Mouse (Mus musculus) CH12.LX (cell line): ENCODE results near the gene Cldn14. TPM values are rescaled to one million over a fixed set of nuclear protein-coding genes. Genes with fewer than 3 reads are reported as not detected.

ENCODE experiments used
- DNase-seq: peaks from one replicate; pipeline ENCODE4 v3.0.0-alpha.2; 2013; ENCODE audit errors: extremely low read depth
- H3K27ac ChIP-seq: 2 replicates; pipeline ENCODE4 v1.5.1; 2012; ENCODE audit warnings: low read depth, mild to moderate bottlenecking, control low read depth, moderate library complexity; ENCODE audit not compliant: insufficient read depth
- H3K27me3 ChIP-seq: replicated peaks from 2 replicates; pipeline ENCODE3; 2012; ENCODE audit warnings: inconsistent platforms
- H3K36me3 ChIP-seq, 2 experiments: replicated peaks in 1 of 2; 2 replicates each; pipeline versions ENCODE3 to v1.6.1; 2012; ENCODE audit warnings: inconsistent platforms in 1 of 2, low read length in 1 of 2, mild to moderate bottlenecking in 1 of 2, mixed read lengths in 1 of 2, moderate library complexity in 1 of 2; ENCODE audit not compliant: control insufficient read depth in 1 of 2, insufficient read depth in 1 of 2
- H3K4me1 ChIP-seq, 2 experiments: 2 replicates each; pipeline ENCODE4 v1.6.1; 2012; ENCODE audit warnings: inconsistent platforms in 1 of 2, moderate library complexity in 1 of 2; ENCODE audit not compliant: insufficient read depth in 2 of 2, control insufficient read depth in 1 of 2
- H3K4me2 ChIP-seq: 2 replicates; pipeline ENCODE4 v1.6.1; 2012; ENCODE audit warnings: low read depth, mild to moderate bottlenecking, control low read depth; ENCODE audit not compliant: poor library complexity, insufficient read depth, severe bottlenecking
- H3K4me3 ChIP-seq, 3 experiments: fragments of 150-350 bp in 1 of 3; sonication (generic) in 1 of 3; replicated peaks in 1 of 3; 2 replicates each; pipeline versions ENCODE3 to v1.5.1; 2011 to 2012; ENCODE audit warnings: low read depth in 2 of 3, low read length in 2 of 3, mild to moderate bottlenecking in 2 of 3, moderate library complexity in 2 of 3, control low read depth in 1 of 3, improper control_type of control experiment in 1 of 3, inconsistent platforms in 1 of 3, mixed read lengths in 1 of 3; ENCODE audit not compliant: poor library complexity in 1 of 3
- H3K79me2 ChIP-seq: replicated peaks from 2 replicates; pipeline ENCODE4 v1.6.1; 2012; ENCODE audit warnings: mild to moderate bottlenecking, moderate library complexity; ENCODE audit not compliant: control insufficient read depth, poor library complexity, insufficient read depth, severe bottlenecking; ENCODE audit errors: extremely low read depth
- H3K9ac ChIP-seq: 2 replicates; pipeline ENCODE4 v1.6.1; 2012; ENCODE audit warnings: low read depth, mild to moderate bottlenecking, control low read depth, moderate library complexity; ENCODE audit not compliant: insufficient read depth
- H3K9me3 ChIP-seq: replicated peaks from 2 replicates; pipeline ENCODE3; 2012; ENCODE audit warnings: low read length, inconsistent platforms, mixed read lengths
- BHLHE40 ChIP-seq: IDR thresholded peaks from 2 replicates; pipeline ENCODE4 v1.6.1; 2011; ENCODE audit warnings: mild to moderate bottlenecking, low read depth, low read length, improper control_type of control experiment
- CHD1 ChIP-seq: IDR thresholded peaks from 2 replicates; pipeline ENCODE4 v1.6.1; 2012; ENCODE audit warnings: low read depth, low read length, improper control_type of control experiment, inconsistent platforms
- CTCF ChIP-seq, 2 experiments: IDR thresholded peaks in 1 of 2; conservative IDR thresholded peaks in 1 of 2; 2 replicates each; pipeline ENCODE4 v1.5.1; 2011 to 2012; ENCODE audit warnings: low read depth in 2 of 2, low read length in 2 of 2, improper control_type of control experiment in 1 of 2, inconsistent platforms in 1 of 2, mild to moderate bottlenecking in 1 of 2, moderate library complexity in 1 of 2
- E2F4 ChIP-seq: IDR thresholded peaks from 2 replicates; pipeline ENCODE4 v1.6.1; 2011; ENCODE audit warnings: low read depth, low read length, improper control_type of control experiment; ENCODE audit not compliant: insufficient replicate concordance
- ELF1 ChIP-seq: IDR thresholded peaks from 2 replicates; pipeline ENCODE4 v1.6.1; 2014; ENCODE audit warnings: low read depth, mild to moderate bottlenecking, inconsistent platforms, low read length, improper control_type of control experiment
- EP300 ChIP-seq: IDR thresholded peaks from 2 replicates; pipeline ENCODE4 v1.6.1; 2011; ENCODE audit warnings: low read length, improper control_type of control experiment
- GABPA ChIP-seq: IDR thresholded peaks from 2 replicates; pipeline ENCODE4 v1.6.1; 2012; ENCODE audit warnings: low read depth, low read length, improper control_type of control experiment, inconsistent platforms; ENCODE audit not compliant: insufficient replicate concordance
- HCFC1 ChIP-seq: IDR thresholded peaks from 2 replicates; pipeline ENCODE4 v1.6.1; 2012; ENCODE audit warnings: low read depth, mild to moderate bottlenecking, inconsistent platforms, low read length, improper control_type of control experiment
- IRF4 ChIP-seq: IDR thresholded peaks from 2 replicates; pipeline ENCODE4 v1.6.1; 2014; ENCODE audit warnings: low read depth, mild to moderate bottlenecking, inconsistent platforms, low read length, improper control_type of control experiment
- JUN ChIP-seq: IDR thresholded peaks from 2 replicates; pipeline ENCODE4 v1.6.1; 2011; ENCODE audit warnings: low read depth, mild to moderate bottlenecking, low read length, improper control_type of control experiment, moderate library complexity; ENCODE audit not compliant: insufficient read depth
- KAT2A ChIP-seq: IDR thresholded peaks from 2 replicates; pipeline ENCODE4 v1.6.1; 2012; ENCODE audit warnings: low read length, improper control_type of control experiment, inconsistent platforms; ENCODE audit not compliant: insufficient replicate concordance
- MAFK ChIP-seq: IDR thresholded peaks from 2 replicates; pipeline ENCODE4 v1.6.1; 2011; ENCODE audit warnings: low read length, improper control_type of control experiment; ENCODE audit not compliant: insufficient replicate concordance
- MAX ChIP-seq: IDR thresholded peaks from 2 replicates; pipeline ENCODE4 v1.6.1; 2011; ENCODE audit warnings: low read length, improper control_type of control experiment
- MAZ ChIP-seq: IDR thresholded peaks from 2 replicates; pipeline ENCODE4 v1.6.1; 2012; ENCODE audit warnings: low read depth, mild to moderate bottlenecking, inconsistent platforms, low read length, improper control_type of control experiment, moderate library complexity
- MEF2A ChIP-seq: IDR thresholded peaks from 2 replicates; pipeline ENCODE4 v1.6.1; 2014; ENCODE audit warnings: low read depth, mild to moderate bottlenecking, inconsistent platforms, low read length, improper control_type of control experiment, borderline replicate concordance
- MXI1 ChIP-seq: IDR thresholded peaks from 2 replicates; pipeline ENCODE4 v1.6.1; 2011; ENCODE audit warnings: mild to moderate bottlenecking, low read depth, low read length, improper control_type of control experiment
- MYC ChIP-seq: IDR thresholded peaks from 2 replicates; pipeline ENCODE4 v1.6.1; 2011; ENCODE audit warnings: low read depth, mild to moderate bottlenecking, improper control_type of control experiment, low read length
- NELFE ChIP-seq: IDR thresholded peaks from 2 replicates; pipeline ENCODE4 v1.6.1; 2011; ENCODE audit warnings: low read depth, low read length, improper control_type of control experiment
- NRF1 ChIP-seq: IDR thresholded peaks from 2 replicates; pipeline ENCODE4 v1.6.1; 2014; ENCODE audit warnings: low read depth, mild to moderate bottlenecking, inconsistent platforms, low read length, improper control_type of control experiment, moderate library complexity
- POLR2A ChIP-seq: IDR thresholded peaks from 2 replicates; pipeline ENCODE4 v1.6.1; 2011; ENCODE audit warnings: low read depth, mild to moderate bottlenecking, improper control_type of control experiment, low read length
- RAD21 ChIP-seq: IDR thresholded peaks from 2 replicates; pipeline ENCODE4 v1.6.1; 2011; ENCODE audit warnings: low read depth, mild to moderate bottlenecking, low read length, improper control_type of control experiment, moderate library complexity
- RCOR1 ChIP-seq: conservative IDR thresholded peaks from 2 replicates; pipeline ENCODE4 v1.6.1; 2012; ENCODE audit warnings: low read depth, mild to moderate bottlenecking, inconsistent platforms, low read length, improper control_type of control experiment
- SIN3A ChIP-seq: IDR thresholded peaks from 2 replicates; pipeline ENCODE4 v1.6.1; 2012; ENCODE audit warnings: low read length, improper control_type of control experiment, inconsistent platforms
- SMC3 ChIP-seq: IDR thresholded peaks from 2 replicates; pipeline ENCODE4 v1.6.1; 2011; ENCODE audit warnings: low read depth, low read length, improper control_type of control experiment
- TBP ChIP-seq: conservative IDR thresholded peaks from 2 replicates; pipeline ENCODE4 v1.6.1; 2011; ENCODE audit warnings: low read depth, low read length, improper control_type of control experiment
- TCF12 ChIP-seq: IDR thresholded peaks from 2 replicates; pipeline ENCODE4 v1.6.1; 2014; ENCODE audit warnings: low read depth, mild to moderate bottlenecking, inconsistent platforms, low read length, improper control_type of control experiment
- UBTF ChIP-seq: IDR thresholded peaks from 2 replicates; pipeline ENCODE4 v1.6.1; 2012; ENCODE audit warnings: low read depth, mild to moderate bottlenecking, inconsistent platforms, low read length, improper control_type of control experiment, moderate library complexity
- USF1 ChIP-seq: IDR thresholded peaks from 2 replicates; pipeline ENCODE4 v1.6.1; 2014; ENCODE audit warnings: low read depth, mild to moderate bottlenecking, inconsistent platforms, low read length, improper control_type of control experiment
- USF2 ChIP-seq: conservative IDR thresholded peaks from 2 replicates; pipeline ENCODE4 v1.6.1; 2011; ENCODE audit warnings: low read depth, low read length, improper control_type of control experiment
- ZC3H11A ChIP-seq: IDR thresholded peaks from 2 replicates; pipeline ENCODE4 v1.6.1; 2012; ENCODE audit warnings: low read depth, mild to moderate bottlenecking, inconsistent platforms, low read length, improper control_type of control experiment
- ZKSCAN1 ChIP-seq: IDR thresholded peaks from 2 replicates; pipeline ENCODE4 v1.6.1; 2012; ENCODE audit warnings: low read depth, inconsistent platforms, low read length, improper control_type of control experiment, borderline replicate concordance
- ZMIZ1 ChIP-seq: IDR thresholded peaks from 2 replicates; pipeline ENCODE4 v1.6.1; 2012; ENCODE audit warnings: low read depth, mild to moderate bottlenecking, inconsistent platforms, low read length, improper control_type of control experiment
- ZNF384 ChIP-seq: IDR thresholded peaks from 2 replicates; pipeline ENCODE4 v1.6.1; 2012; ENCODE audit warnings: low read depth, low read length, improper control_type of control experiment, inconsistent platforms
- dilution Hi-C: fragments of 300-500 bp; cut with MboI; formaldehyde crosslinking; loops from 2 replicates; pipeline ENCODE4 v1.14.3; 2020; ENCODE audit warnings: low sequenced_read_pairs; ENCODE audit not compliant: extremely low pct_unique_long_range_greater_than_20kb, extremely low pct_ligation_motif_present
- in situ Hi-C: fragments of 300-500 bp; cut with MboI; formaldehyde crosslinking; loops from 3 replicates; pipeline ENCODE4 v1.14.3; 2019; ENCODE audit warnings: low sequenced_read_pairs, low pct_ligation_motif_present, low pct_unique_long_range_greater_than_20kb, mixed read lengths
- polyA plus RNA-seq: library from polyadenylated mRNA; unstranded; fragments of >175 nt; gene quantifications from 2 replicates; pipeline ENCODE4 v1.2.1, GENCODE M21; 2012; ENCODE audit warnings: low read depth; ENCODE audit not compliant: insufficient read length
- total RNA-seq, 2 experiments: library from RNA; depleted of rRNA; stranded (reverse); fragments of 300-350 nt in 1 of 2; fragments of >200 nt in 1 of 2; gene quantifications; 2 replicates each; pipeline ENCODE4 v1.2.3; 2012 to 2014

Cldn14 gene
- total and polyA plus RNA-seq, 3 experiments = 0.15 to 0.25 (median 0.21) TPM

DNA sequence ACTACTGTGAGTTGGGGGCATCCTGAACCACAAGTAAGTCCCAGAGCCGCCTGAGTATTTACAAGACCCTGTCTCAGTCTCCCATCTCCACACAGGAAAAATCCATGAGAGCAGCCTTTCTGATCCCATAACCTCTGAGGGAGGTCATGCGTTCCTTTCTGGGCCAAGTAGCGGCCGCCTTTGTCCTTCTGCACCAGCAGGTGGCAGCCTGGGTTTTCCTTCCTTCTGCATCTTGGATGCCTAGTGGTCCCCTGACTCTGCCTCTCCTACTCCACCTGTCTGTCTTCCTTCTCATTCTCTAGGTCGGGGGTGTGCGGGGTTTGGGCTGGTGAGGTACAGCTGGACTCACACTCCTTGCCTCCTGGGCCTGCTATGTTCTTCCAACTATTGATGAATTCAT lies 105.6 kb downstream of the Cldn14 start:
- in situ Hi-C loops = loop anchor here (10.0 kb wide), 1 partner anchor 362 kb away; no protein-coding TSS in a partner anchor
- no peak overlapping the region for H3K27ac ChIP-seq
- H3K36me3 ChIP-seq = peaks cover 39 to 78% of the 10 kb centered on the region in 2 experiments
- peak; percentile 60 for DNase-seq
- TF ChIP-seq GABPA = no peak
- TF ChIP-seq TCF12 = no peak
- TF ChIP-seq ZMIZ1 = no peak
- TF ChIP-seq KAT2A = no peak
- no peak for TF ChIP-seq E2F4
- TF ChIP-seq ZC3H11A = peak; percentile 35
- no peak for TF ChIP-seq EP300
- TF ChIP-seq HCFC1 = no peak
- TF ChIP-seq MEF2A = no peak
- TF ChIP-seq BHLHE40 = no peak
- TF ChIP-seq SMC3 = peak; percentile 80
- TF ChIP-seq USF1 = no peak
- no peak for TF ChIP-seq MYC
- TF ChIP-seq MAZ = no peak
- no peak for TF ChIP-seq MAFK
- no peak for TF ChIP-seq TBP
- TF ChIP-seq ELF1 = no peak
- no peak for TF ChIP-seq MAX
- no peak for TF ChIP-seq ZNF384
- no peak for TF ChIP-seq CHD1
- peak; percentile 46 to 91 for TF ChIP-seq CTCF (conservative IDR thresholded peaks at IDR 0.05 in 1 of 2, IDR thresholded peaks at IDR 0.05 in 1 of 2; ENCODE audit: low read depth in 2 of 2, low read length in 2 of 2)
- no peak for TF ChIP-seq POLR2A
- no peak for TF ChIP-seq MXI1
- peak; percentile 81 for TF ChIP-seq RAD21
- no peak for TF ChIP-seq SIN3A
- no peak for TF ChIP-seq NELFE
- TF ChIP-seq JUN = no peak
- TF ChIP-seq IRF4 = no peak
- TF ChIP-seq NRF1 = no peak
- TF ChIP-seq RCOR1 = no peak
- no peak for TF ChIP-seq ZKSCAN1
- no peak for TF ChIP-seq UBTF
- TF ChIP-seq USF2 = no peak
- H3K79me2 ChIP-seq = no peaks in the 10 kb centered on the region
- H3K27me3 ChIP-seq = no peaks in the 10 kb centered on the region
- no peak overlapping the region for H3K9ac ChIP-seq
- dilution Hi-C loops = no loop called here
- H3K4me2 ChIP-seq = no peak overlapping the region
- H3K4me1 ChIP-seq = peaks cover 4 to 36% of the 10 kb centered on the region in 2 experiments
- no peaks in the 10 kb centered on the region for H3K9me3 ChIP-seq
- no peak overlapping the region for H3K4me3 ChIP-seq
